Mouse (Mus musculus) CH12.LX (cell line): ENCODE data around the gene Cdh22.

Experiments
- BHLHE40 ChIP-seq: IDR thresholded peaks from 2 replicates; pipeline ENCODE4 v1.6.1; 2011; ENCODE audit warnings: mild to moderate bottlenecking, low read depth, low read length, improper control_type of control experiment
- CHD2 ChIP-seq: IDR thresholded peaks from 2 replicates; pipeline ENCODE4 v1.6.1; 2011; ENCODE audit warnings: low read length, improper control_type of control experiment
- CTCF ChIP-seq, 2 experiments: IDR thresholded peaks in 1 of 2; conservative IDR thresholded peaks in 1 of 2; 2 replicates each; pipeline ENCODE4 v1.5.1; 2011 to 2012; ENCODE audit warnings: low read depth in 2 of 2, low read length in 2 of 2, improper control_type of control experiment in 1 of 2, inconsistent platforms in 1 of 2, mild to moderate bottlenecking in 1 of 2, moderate library complexity in 1 of 2
- EP300 ChIP-seq: IDR thresholded peaks from 2 replicates; pipeline ENCODE4 v1.6.1; 2011; ENCODE audit warnings: low read length, improper control_type of control experiment
- HCFC1 ChIP-seq: IDR thresholded peaks from 2 replicates; pipeline ENCODE4 v1.6.1; 2012; ENCODE audit warnings: low read depth, mild to moderate bottlenecking, inconsistent platforms, low read length, improper control_type of control experiment
- KAT2A ChIP-seq: IDR thresholded peaks from 2 replicates; pipeline ENCODE4 v1.6.1; 2012; ENCODE audit warnings: low read length, improper control_type of control experiment, inconsistent platforms; ENCODE audit not compliant: insufficient replicate concordance
- MAX ChIP-seq: IDR thresholded peaks from 2 replicates; pipeline ENCODE4 v1.6.1; 2011; ENCODE audit warnings: low read length, improper control_type of control experiment
- MEF2A ChIP-seq: IDR thresholded peaks from 2 replicates; pipeline ENCODE4 v1.6.1; 2014; ENCODE audit warnings: low read depth, mild to moderate bottlenecking, inconsistent platforms, low read length, improper control_type of control experiment, borderline replicate concordance
- MYC ChIP-seq: IDR thresholded peaks from 2 replicates; pipeline ENCODE4 v1.6.1; 2011; ENCODE audit warnings: low read depth, mild to moderate bottlenecking, improper control_type of control experiment, low read length
- NRF1 ChIP-seq: IDR thresholded peaks from 2 replicates; pipeline ENCODE4 v1.6.1; 2014; ENCODE audit warnings: low read depth, mild to moderate bottlenecking, inconsistent platforms, low read length, improper control_type of control experiment, moderate library complexity
- POLR2A ChIP-seq: IDR thresholded peaks from 2 replicates; pipeline ENCODE4 v1.6.1; 2011; ENCODE audit warnings: low read depth, mild to moderate bottlenecking, improper control_type of control experiment, low read length
- POLR2AphosphoS2 ChIP-seq: IDR thresholded peaks from 2 replicates; pipeline ENCODE4 v1.6.1; 2011; ENCODE audit warnings: low read depth, low read length, improper control_type of control experiment
- ZC3H11A ChIP-seq: IDR thresholded peaks from 2 replicates; pipeline ENCODE4 v1.6.1; 2012; ENCODE audit warnings: low read depth, mild to moderate bottlenecking, inconsistent platforms, low read length, improper control_type of control experiment

DNA sequence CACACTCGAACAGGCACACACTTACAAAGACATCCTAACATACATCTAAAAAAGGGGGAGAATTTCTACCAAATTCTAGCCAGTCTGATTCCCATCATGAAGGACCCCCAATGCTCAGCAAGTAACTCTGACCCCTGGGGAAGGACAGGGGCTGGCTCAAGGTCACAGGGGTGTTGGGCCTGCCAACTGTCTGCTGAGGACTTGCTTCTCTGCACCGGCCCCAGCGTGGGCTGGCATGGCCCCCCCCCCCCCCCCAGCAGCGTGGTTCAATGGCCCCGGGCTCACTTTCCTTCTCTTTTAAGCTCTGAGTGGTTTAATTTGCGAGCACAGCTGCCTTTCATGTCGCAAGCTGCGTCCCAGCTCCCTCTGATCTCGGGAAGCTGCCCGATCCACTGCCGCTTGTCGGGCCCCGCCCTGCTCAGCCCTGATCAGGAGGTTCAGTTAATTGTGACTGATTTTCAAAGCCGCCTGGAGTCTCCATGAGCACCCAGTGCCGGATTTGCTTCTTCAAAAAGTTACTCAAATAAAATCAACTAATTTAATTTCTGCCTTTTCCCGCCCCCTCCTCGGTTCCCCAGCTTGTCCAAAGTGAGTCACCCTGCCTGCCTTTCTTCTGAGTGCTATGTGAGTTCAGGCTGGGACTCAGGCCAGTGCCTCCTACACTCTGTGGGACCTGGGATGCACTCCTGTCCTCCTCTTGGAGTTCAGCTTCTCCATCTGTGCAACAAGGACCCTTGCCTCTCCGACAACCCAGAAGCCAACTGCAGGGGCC lies 67.8 kb downstream of the Cdh22 start:
- no peak for TF ChIP-seq CTCF (conservative IDR thresholded peaks at IDR 0.05 in 1 of 2, IDR thresholded peaks at IDR 0.05 in 1 of 2; ENCODE audit: low read depth in 2 of 2, low read length in 2 of 2)
- TF ChIP-seq KAT2A: no peak
- TF ChIP-seq HCFC1: no peak
- no peak for TF ChIP-seq POLR2AphosphoS2
- no peak for TF ChIP-seq MYC
- no peak for TF ChIP-seq BHLHE40
- no peak for TF ChIP-seq MEF2A
- no peak for TF ChIP-seq POLR2A
- TF ChIP-seq NRF1: no peak
- no peak for TF ChIP-seq MAX
- TF ChIP-seq ZC3H11A: no peak
- no peak for TF ChIP-seq CHD2
- no peak for TF ChIP-seq EP300
